Mouse (Mus musculus) kidney, adult 2 months (tissue): ENCODE results near the gene Dcaf17.

Experiments used
- CTCF ChIP-seq: fragments of 200-500 bp; conservative IDR thresholded peaks from 2 replicates; pipeline ENCODE4 v1.5.1; 2011; ENCODE audit warnings: low read depth, mild to moderate bottlenecking, control low read depth, low read length, moderate library complexity, mixed read lengths; ENCODE audit not compliant: insufficient read depth, insufficient read length
- POLR2A ChIP-seq: fragments of 200-500 bp; IDR thresholded peaks from one replicate; pipeline ENCODE4 v1.6.1; 2011; ENCODE audit warnings: low read depth, low read length, control low read depth

DNA sequence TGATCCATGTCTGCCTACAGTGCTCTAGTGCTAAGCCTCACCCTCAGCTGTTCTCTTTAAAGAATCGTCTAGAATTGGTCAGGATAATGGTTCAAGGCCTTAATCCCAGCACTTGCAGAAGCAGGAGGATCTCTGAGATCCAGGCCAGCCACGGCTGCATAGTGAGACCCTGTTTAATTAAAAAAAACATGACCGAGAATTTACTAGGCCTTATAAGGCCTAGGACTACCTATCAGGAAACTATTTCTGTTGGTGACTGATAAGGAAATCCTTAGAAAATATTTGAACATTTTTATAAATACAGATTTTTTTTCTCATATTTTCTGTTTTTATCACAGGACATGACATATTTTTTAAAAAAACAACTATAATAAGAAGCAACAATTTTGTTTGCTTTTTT is 18.2 kb downstream of the Dcaf17 start:
- TF ChIP-seq CTCF (no peak), POLR2A (no peak)
